ENCODE assay signal across 8 mouse cellular contexts in the genomic region with DNA sequence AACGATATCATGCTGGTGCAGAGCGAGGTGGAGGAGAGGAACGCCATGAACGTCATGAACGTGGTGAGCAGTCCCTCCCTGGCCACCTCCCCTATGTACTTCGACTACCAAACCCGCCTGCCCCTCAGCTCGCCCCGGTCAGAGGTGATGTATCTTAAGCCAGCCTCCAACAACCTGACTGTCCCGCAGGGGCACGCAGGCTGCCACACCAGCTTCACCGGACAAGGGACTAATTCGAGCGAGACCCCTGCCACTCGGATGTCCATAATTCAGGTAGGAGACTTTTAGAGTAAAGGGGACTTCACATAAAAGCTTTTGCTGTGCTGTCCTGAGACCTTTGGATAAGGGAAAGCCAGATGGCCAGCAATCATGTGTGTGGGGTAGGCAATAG. TPM values are rescaled to one million over a fixed set of nuclear protein-coding genes. Genes with fewer than 3 reads are reported as not detected.
DNase-seq lines count a peak whose midpoint lies in the region; ATAC-seq lines count a peak whose summit lies in the region.

No protein-coding gene starts in this region.

- H3K4me1 ChIP-seq in embryonic facial prominence, embryonic 15.5 days: peaks cover 41% of the 10 kb centered on the region
- peaks cover 26% of the 10 kb centered on the region for H3K4me1 ChIP-seq in midbrain, embryonic 12.5 days

- no peak overlapping the region for H3K27ac ChIP-seq in embryonic facial prominence, embryonic 15.5 days (replicated peaks)
- no peak overlapping the region for H3K27ac ChIP-seq in midbrain, embryonic 12.5 days (replicated peaks)

- no peak overlapping the region for H3K9ac ChIP-seq in embryonic facial prominence, embryonic 15.5 days
- H3K9ac ChIP-seq in midbrain, embryonic 12.5 days (replicated peaks): peak overlapping the region; percentile 39; the same call in 1 of the 2 replicates

- H3K9me3 ChIP-seq in embryonic facial prominence, embryonic 15.5 days (replicated peaks): no peaks in the 10 kb centered on the region
- H3K9me3 ChIP-seq in midbrain, embryonic 12.5 days: no peaks in the 10 kb centered on the region

- WGBS in embryonic facial prominence, embryonic 15.5 days: 3% methylated on average over 15 of the region's 15 CpGs
- WGBS in midbrain, embryonic 12.5 days: 3% methylated on average over 15 of the region's 15 CpGs

- H3K36me3 ChIP-seq in embryonic facial prominence, embryonic 15.5 days: no peaks in the 10 kb centered on the region
- no peaks in the 10 kb centered on the region for H3K36me3 ChIP-seq in midbrain, embryonic 12.5 days

- H3K27me3 ChIP-seq in embryonic facial prominence, embryonic 15.5 days: peaks cover 30% of the 10 kb centered on the region
- peaks cover 29% of the 10 kb centered on the region for H3K27me3 ChIP-seq in midbrain, embryonic 12.5 days

- ATAC-seq in embryonic facial prominence, embryonic 15.5 days (ENCODE audit: insufficient number of reproducible peaks, low FRiP score, low TSS enrichment, low read depth): no peak
- ATAC-seq in midbrain, embryonic 12.5 days (ENCODE audit: low FRiP score, low read depth): no peak
- no peak for ATAC-seq in CD4-positive, CD25-positive, alpha-beta regulatory T cell, adult 4 months

- peak; percentile 18 to 19 for DNase-seq in frontal cortex, postnatal 10 days (ENCODE audit: low spot score in 2 of 2)
- DNase-seq in frontal cortex, postnatal 14 days (ENCODE audit: low spot score in 2 of 2): no peak
- peak; percentile 3 for DNase-seq in kidney, adult 11 months
- DNase-seq in c-Kit-positive CD71-positive TER-119-positive erythroid progenitor cells, embryonic 14.5 days (ENCODE audit: low spot score): no peak
- DNase-seq in natural killer cell, adult 2 months (ENCODE audit: low spot score in 2 of 2): no peak

- H3K4me2 ChIP-seq in embryonic facial prominence, embryonic 15.5 days (replicated peaks): peak overlapping the region; percentile 80
- peak overlapping the region; percentile 95 for H3K4me2 ChIP-seq in midbrain, embryonic 12.5 days (replicated peaks)

- H3K4me3 ChIP-seq in embryonic facial prominence, embryonic 15.5 days (replicated peaks): peak overlapping the region; percentile 63
- peak overlapping the region; percentile 61 for H3K4me3 ChIP-seq in midbrain, embryonic 12.5 days

RNA-seq across cellular contexts. Expression of a gene that starts 5.0 kb away (rescaled TPM):
- 6.8 TPM in 2 replicates for polyA plus RNA-seq in embryonic facial prominence, embryonic 15.5 days (2015; fragmentation: Nextera tagmentation; extraction: Ambion mirVana)
- polyA plus RNA-seq in midbrain, embryonic 12.5 days (2016; fragmentation: Nextera tagmentation; extraction: Ambion mirVana): 6.1 and 7.7 TPM in 2 replicates
- under 1 TPM; 0.13 TPM for polyA plus RNA-seq in CD4-positive, CD25-positive, alpha-beta regulatory T cell, adult 4 months (2017; shearing (Covaris generic))

Comparison
In these comparisons a context has a peak if more than half of its experiments do, and no peak if none do; other contexts are left out.
1. DNase-seq: peak in frontal cortex, postnatal 10 days (2 of 2) and kidney, adult 11 months (single experiment); none in frontal cortex, postnatal 14 days (0 of 2), c-Kit-positive CD71-positive TER-119-positive erythroid progenitor cells, embryonic 14.5 days (single experiment) and natural killer cell, adult 2 months (0 of 2).